Mouse (Mus musculus) C2C12 (cell line): ENCODE measurements around the gene Zp1.

Source experiments
- CTCF ChIP-seq: IDR thresholded peaks from one replicate; pipeline ENCODE4 v1.5.1; 2011; ENCODE audit not compliant: control insufficient read depth, insufficient read depth, insufficient read length
- MAX ChIP-seq: IDR thresholded peaks from one replicate; pipeline ENCODE4 v1.6.1; 2011; ENCODE audit warnings: mild to moderate bottlenecking, control low read depth

DNA sequence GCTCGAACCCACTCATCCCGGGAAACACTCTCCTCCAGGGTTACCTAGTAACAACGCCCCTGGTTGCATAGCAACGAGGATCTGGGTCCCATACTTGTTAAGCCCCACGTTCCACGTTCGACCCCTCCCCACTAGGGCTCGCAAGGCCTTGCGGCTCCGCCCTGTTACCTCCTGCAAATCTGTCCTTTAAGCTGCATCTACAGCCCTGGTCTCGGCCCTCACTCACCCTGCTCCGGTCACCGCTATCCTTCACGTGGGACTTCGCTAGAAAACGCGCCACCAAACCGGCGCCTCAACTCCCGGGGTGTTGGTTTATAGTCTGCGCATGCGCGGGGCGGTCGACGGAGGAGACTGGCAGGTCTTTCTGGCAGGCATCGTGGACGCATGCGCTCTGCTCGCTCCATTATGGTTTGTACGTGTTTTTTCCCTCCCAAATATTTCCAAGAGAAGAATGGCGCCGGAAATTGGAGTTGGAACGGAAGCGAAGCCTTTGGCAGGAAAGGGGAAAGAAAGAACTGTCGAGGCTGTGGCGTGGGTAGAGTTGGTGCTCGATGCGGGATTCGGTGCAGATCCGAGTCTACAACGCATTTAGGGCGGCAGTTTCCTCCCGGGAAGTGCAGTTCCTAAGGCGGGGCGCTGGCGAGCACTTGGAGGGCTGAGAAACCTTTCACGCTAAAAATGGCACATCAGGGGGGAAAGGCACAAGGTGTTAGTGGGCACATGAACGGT is 38.8 kb downstream of the Zp1 start, which contains the start of gene Tmem109:
- TF ChIP-seq CTCF (peak; percentile 20), MAX (peak; percentile 83)
